Mouse (Mus musculus) lung, postnatal 25 days (tissue): ENCODE measurements around the gene Sumo2.
"Not testable (repeated sequence)": the region's sequence is repeated elsewhere in the genome, so short reads cannot be mapped to it uniquely, and the experiment has no call there.

Experiments
- DNase-seq: peaks from one replicate; pipeline ENCODE4 v3.0.0; 2022; ENCODE audit warnings: low spot score

The Sumo2 gene

GRCm38 (mm10) chr11:115483278-115483677, 52.8 kb downstream of the Sumo2 start:
- DNase-seq, result no peak

GRCm38 (mm10) chr11:115481553-115482259, 54.4 kb downstream of the Sumo2 start:
- DNase-seq, result no peak

GRCm38 (mm10) chr11:115478296-115478938, 57.7 kb downstream of the Sumo2 start:
- DNase-seq, result no peak

GRCm38 (mm10) chr11:115477388-115477787, 58.7 kb downstream of the Sumo2 start:
- not testable (repeated sequence) for DNase-seq

- DNase-seq, result not testable (repeated sequence)
Observed at GRCm38 (mm10) chr11:115476630-115477029, 59.4 kb downstream of the Sumo2 start.

GRCm38 (mm10) chr11:115475758-115476237, 60.3 kb downstream of the Sumo2 start:
- no peak for DNase-seq

GRCm38 (mm10) chr11:115475025-115475757, 60.9 kb downstream of the Sumo2 start, which contains the start of gene Armc7:
TSS of gene Armc7 (plus strand) at chr11:115475667.
- DNase-seq, result peak; percentile 96

- peak; percentile 94 for DNase-seq
Observed at GRCm38 (mm10) chr11:115473626-115474275, 62.3 kb downstream of the Sumo2 start.
